Mouse (Mus musculus) stomach, embryonic 16.5 days (tissue): ENCODE data around the gene Snrpb2. TPM values are rescaled to one million over a fixed set of nuclear protein-coding genes. Genes with fewer than 3 reads are reported as not detected.

ENCODE experiments used
- ATAC-seq: fragments of 200-750 bp; cut with Nextera tagmentation; 2 replicates; pipeline ENCODE4 v1.8.0; 2017; ENCODE audit warnings: moderate number of reproducible peaks, moderate TSS enrichment; ENCODE audit not compliant: insufficient read depth, low FRiP score
- H3K27ac ChIP-seq: fragments of 300-500 bp; sonication (generic); 2 replicates; pipeline ENCODE4 v1.5.1; 2014; ENCODE audit warnings: low read length
- H3K27me3 ChIP-seq: fragments of 300-500 bp; sonication (generic); 2 replicates; pipeline ENCODE4 v1.6.1; 2014; ENCODE audit warnings: low read length, control low read depth, mixed read lengths; ENCODE audit not compliant: control insufficient read depth, insufficient read depth
- H3K36me3 ChIP-seq: fragments of 300-500 bp; sonication (generic); 2 replicates; pipeline ENCODE4 v1.6.1; 2014; ENCODE audit warnings: low read length; ENCODE audit not compliant: control insufficient read depth, insufficient read depth
- H3K4me1 ChIP-seq: fragments of 300-500 bp; sonication (generic); 2 replicates; pipeline ENCODE4 v1.6.1; 2014; ENCODE audit warnings: low read length, control low read depth, mixed read lengths; ENCODE audit not compliant: control insufficient read depth, insufficient read depth
- H3K4me2 ChIP-seq: fragments of 300-500 bp; sonication (generic); 2 replicates; pipeline ENCODE4 v1.6.1; 2014; ENCODE audit warnings: low read depth, low read length, mixed read lengths
- H3K4me3 ChIP-seq: fragments of 300-500 bp; sonication (generic); replicated peaks from 2 replicates; pipeline ENCODE4 v1.5.1; 2014; ENCODE audit warnings: mild to moderate bottlenecking, low read length
- H3K9ac ChIP-seq: fragments of 300-500 bp; sonication (generic); 2 replicates; pipeline ENCODE4 v1.6.1; 2014; ENCODE audit warnings: low read length
- H3K9me3 ChIP-seq: fragments of 300-500 bp; sonication (generic); replicated peaks from 2 replicates; pipeline ENCODE4 v1.6.1; 2016; ENCODE audit warnings: low read length, control low read depth; ENCODE audit not compliant: control insufficient read depth
- WGBS: fragments of 180-500 bp; shearing (Covaris S2); extraction: QIAGEN DNeasy Blood & Tissue Kit; methylation state at CpG from one replicate; pipeline ENCODE4 v1.1.7; 2014; 5-methylcytosine and 5-hydroxymethylcytosine counted together
- polyA plus RNA-seq: library from polyadenylated mRNA; unstranded; fragments of >200 nt; fragmentation: Nextera tagmentation; extraction: Ambion mirVana; gene quantifications from 2 replicates; pipeline ENCODE4 v1.2.1, GENCODE M21; 2015

Snrpb2 gene
- polyA plus RNA-seq, 1 experiment from 2014 or later: 63.0 TPM

DNA sequence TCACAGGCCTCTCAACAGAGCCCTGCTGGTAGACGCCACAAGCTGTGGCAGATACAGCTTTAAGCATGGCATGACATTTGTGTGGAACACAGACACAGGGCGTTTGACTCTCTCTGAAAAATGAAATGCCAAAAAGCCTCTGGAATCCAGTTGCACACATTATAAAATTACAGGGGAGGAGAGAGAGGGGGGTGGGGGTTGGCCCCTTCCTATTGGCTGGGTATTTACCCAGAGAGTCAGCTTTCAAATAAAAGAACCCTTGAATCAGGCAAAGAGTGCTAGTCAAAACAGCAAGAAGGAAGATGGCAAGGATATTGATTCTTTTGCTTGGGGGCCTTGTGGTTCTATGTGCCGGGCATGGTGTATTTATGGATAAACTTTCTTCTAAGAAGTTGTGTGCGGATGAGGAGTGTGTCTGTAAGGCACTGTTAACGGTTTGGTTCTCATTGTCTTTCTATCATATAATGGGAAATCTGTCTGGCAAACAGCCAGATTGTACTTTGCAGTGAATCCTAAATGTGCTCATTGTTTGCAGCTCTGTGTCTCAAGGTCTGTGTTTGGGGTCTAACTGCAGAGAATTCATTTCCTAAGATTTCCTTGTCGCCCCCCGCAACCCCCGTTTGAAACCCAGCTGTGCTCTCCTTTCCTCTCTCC is 15.5 kb downstream of the Snrpb2 start, which contains the start of gene Otor:
Gene Otor, plus strand, starts transcription at position 276 of the 654 bp plus-strand sequence.
- Histone ChIP-seq H3K36me3 (no peaks in the 10 kb centered on the region), H3K4me2 (no peak within 1 kb of the TSS), H3K9ac (no peak within 1 kb of the TSS), H3K4me1 (no peaks in the 10 kb centered on the region), H3K27me3 (no peaks in the 10 kb centered on the region), H3K4me3 (no peak within 1 kb of the TSS), H3K27ac (no peak within 1 kb of the TSS), H3K9me3 (no peaks in the 10 kb centered on the region)
- WGBS: 55% methylated on average over 8 of the region's 8 CpGs
- ATAC-seq: no peak

DNA sequence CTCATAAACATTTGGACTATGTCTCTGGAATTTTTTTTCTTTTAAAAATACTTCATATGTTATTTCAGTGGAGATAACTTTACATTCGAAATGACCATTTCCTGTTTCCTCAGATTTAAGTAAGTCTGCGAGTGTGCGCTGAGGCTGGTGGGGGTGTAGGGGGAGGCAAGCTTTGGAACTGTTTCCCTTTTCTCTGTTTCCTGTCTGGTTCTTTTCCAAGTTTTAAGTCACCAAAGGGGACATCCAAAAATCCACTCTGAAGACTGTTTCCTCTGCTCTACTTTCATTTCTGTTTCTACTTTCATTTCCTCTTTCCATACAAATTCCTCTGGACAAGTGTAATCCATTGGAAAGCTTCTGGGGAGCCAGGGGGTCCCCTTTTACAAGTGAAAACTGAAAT is 18.9 kb downstream of the Snrpb2 start:
- H3K4me2 ChIP-seq: 0 out of 2 replicates have a peak overlapping the region, but pooled peaks have one; percentile 10
- WGBS: 35% methylated on average over 3 of the region's 3 CpGs

DNA sequence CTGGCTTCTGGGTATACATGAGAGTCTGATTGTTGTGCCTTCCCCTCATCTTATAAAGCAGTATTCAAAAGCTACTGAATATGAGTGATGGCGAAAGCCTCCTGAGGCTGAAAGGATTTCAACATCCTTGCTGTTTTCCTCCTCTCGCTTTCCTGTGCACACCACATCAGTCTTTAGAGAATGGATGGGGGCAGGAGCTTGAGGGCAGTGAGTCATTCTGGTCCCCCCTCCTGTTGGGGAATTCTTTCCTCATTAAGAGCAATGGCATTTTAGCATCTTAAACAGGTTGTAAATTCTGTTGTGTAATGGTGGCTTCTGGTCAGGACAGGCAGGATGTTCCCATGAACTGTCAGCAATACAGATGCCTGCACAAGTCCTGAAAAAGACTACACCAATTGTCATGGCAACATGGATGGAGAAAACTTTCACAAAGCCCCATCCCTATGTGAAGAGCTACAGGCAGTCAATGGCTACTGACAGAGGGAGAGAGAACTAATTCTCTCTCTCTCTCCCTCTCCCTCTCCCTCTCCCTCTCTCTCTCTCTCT is 22.1 kb downstream of the Snrpb2 start:
- H3K4me2 ChIP-seq: no peak overlapping the region
- no peak overlapping the region for H3K4me3 ChIP-seq
- no peak overlapping the region for H3K27ac ChIP-seq
- no peaks in the 10 kb centered on the region for H3K9me3 ChIP-seq
- no peak for ATAC-seq
- no peaks in the 10 kb centered on the region for H3K36me3 ChIP-seq
- 55% methylated on average over 2 of the region's 2 CpGs for WGBS
- H3K4me1 ChIP-seq: no peaks in the 10 kb centered on the region
- no peaks in the 10 kb centered on the region for H3K27me3 ChIP-seq
- H3K9ac ChIP-seq: no peak overlapping the region

More for the DNA sequence above, 18.9 kb downstream of the Snrpb2 start:
- Histone ChIP-seq H3K4me1 (no peaks in the 10 kb centered on the region), H3K27me3 (no peaks in the 10 kb centered on the region), H3K27ac (0 out of 2 replicates have a peak overlapping the region, but pooled peaks have one; percentile 1), H3K9ac (no peak overlapping the region), H3K4me3 (no peak overlapping the region), H3K9me3 (no peaks in the 10 kb centered on the region), H3K36me3 (no peaks in the 10 kb centered on the region)
- no peak for ATAC-seq

DNA sequence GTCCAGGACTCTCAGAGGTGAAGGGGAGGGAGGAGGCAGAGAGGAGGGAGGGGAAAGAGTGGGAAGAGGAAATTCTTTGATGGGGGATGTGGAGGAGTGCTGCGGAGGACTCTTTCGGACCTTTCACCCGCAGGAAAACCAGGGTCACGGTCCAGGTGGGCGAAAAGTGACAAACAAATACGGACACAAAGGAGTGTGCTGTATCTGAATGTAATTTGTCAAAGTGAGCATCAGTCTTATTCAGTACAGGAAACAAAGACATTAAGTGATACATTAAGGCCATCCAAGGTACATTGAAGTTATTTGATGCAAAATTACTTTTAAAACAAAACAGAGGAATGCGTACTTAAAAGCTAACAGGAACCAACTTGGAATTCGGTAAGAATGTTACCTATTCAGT is 27.0 kb downstream of the Snrpb2 start:
- no peaks in the 10 kb centered on the region for H3K4me1 ChIP-seq
- H3K4me2 ChIP-seq: no peak overlapping the region
- H3K9ac ChIP-seq: no peak overlapping the region
- no peak overlapping the region for H3K27ac ChIP-seq
- no peak for ATAC-seq
- no peaks in the 10 kb centered on the region for H3K36me3 ChIP-seq
- 56% methylated on average over 8 of the region's 8 CpGs for WGBS
- H3K9me3 ChIP-seq: no peaks in the 10 kb centered on the region
- H3K4me3 ChIP-seq: no peak overlapping the region
- H3K27me3 ChIP-seq: no peaks in the 10 kb centered on the region

DNA sequence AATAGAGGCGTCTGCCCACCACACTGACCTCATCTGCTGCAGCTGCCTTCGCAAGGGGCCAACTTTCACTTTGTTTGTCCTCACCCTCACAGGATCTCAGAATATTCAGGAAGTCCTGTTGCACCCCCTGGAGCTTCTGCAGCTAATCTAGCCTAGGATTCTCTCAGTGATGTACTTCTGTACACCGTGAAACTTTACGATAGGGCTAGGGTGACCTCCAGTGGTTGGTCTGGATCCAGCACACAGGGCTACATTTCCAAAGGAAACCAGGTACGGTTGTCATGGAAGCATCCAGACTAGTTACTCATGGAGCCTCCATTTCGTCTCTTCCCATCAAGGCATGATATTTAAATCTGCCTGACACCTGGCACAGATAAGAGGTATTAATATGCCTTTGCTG is 30.9 kb downstream of the Snrpb2 start:
- Histone ChIP-seq H3K27me3 (no peaks in the 10 kb centered on the region), H3K4me3 (no peak overlapping the region), H3K4me1 (no peaks in the 10 kb centered on the region), H3K9me3 (no peaks in the 10 kb centered on the region), H3K9ac (no peak overlapping the region), H3K4me2 (no peak overlapping the region), H3K36me3 (no peaks in the 10 kb centered on the region), H3K27ac (no peak overlapping the region)
- 0 out of 2 replicates have a peak, but pooled peaks have one; percentile 65 for ATAC-seq
- WGBS: 19% methylated on average over 6 of the region's 6 CpGs

DNA sequence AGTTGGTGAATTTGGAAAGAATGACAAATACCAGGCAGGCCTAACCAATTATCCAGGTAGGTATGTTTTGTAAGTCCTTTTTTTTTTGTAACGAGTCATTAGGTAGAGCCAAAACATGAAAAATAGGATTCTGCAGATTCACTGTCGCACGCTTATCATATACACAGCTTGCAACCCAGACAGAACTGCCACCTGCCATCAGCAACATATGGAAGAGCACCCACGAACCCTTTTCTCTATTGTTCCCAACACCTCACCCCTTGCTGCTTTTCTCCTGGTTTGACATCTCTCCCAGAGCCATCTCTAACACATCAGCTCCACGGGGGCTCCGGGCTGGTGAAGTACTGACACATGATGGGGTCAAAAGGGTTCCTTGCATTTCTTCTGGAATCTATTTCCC is 31.9 kb downstream of the Snrpb2 start:
- no peak overlapping the region for H3K27ac ChIP-seq
- 52% methylated on average over 6 of the region's 6 CpGs for WGBS
- H3K4me3 ChIP-seq: no peak overlapping the region
- ATAC-seq: no peak
- H3K4me2 ChIP-seq: no peak overlapping the region
- H3K36me3 ChIP-seq: no peaks in the 10 kb centered on the region
- no peaks in the 10 kb centered on the region for H3K27me3 ChIP-seq
- no peaks in the 10 kb centered on the region for H3K4me1 ChIP-seq
- H3K9me3 ChIP-seq: no peaks in the 10 kb centered on the region
- no peak overlapping the region for H3K9ac ChIP-seq

DNA sequence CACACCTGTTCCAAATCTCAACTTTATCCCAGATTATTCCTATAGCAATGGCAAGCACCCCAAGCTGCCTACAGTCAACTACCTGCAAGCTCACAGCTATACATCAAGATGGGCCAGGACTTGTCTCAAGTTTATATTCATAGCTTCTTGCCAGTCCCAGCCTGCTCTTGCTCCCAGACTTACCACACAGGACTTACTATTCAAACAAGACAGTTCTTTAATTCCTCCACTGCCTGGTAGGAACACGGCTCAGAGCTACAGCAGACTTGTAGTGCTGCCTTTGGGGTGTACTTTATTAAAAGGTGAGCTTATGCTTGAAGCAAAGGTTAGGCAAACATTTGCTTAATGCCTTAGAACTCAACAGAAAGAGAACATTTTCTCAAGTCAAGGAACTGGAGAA is 34.3 kb downstream of the Snrpb2 start:
- no peaks in the 10 kb centered on the region for H3K27me3 ChIP-seq
- H3K9ac ChIP-seq: no peak overlapping the region
- peak; percentile 62; the same call in 1 of the 2 replicates for ATAC-seq
- H3K4me1 ChIP-seq: no peaks in the 10 kb centered on the region
- 53% methylated on average over 1 of the region's 1 CpGs for whole genome bisulfite sequencing
- no peak overlapping the region for H3K4me3 ChIP-seq
- H3K4me2 ChIP-seq: no peak overlapping the region
- no peak overlapping the region for H3K27ac ChIP-seq
- H3K36me3 ChIP-seq: no peaks in the 10 kb centered on the region
- no peaks in the 10 kb centered on the region for H3K9me3 ChIP-seq

DNA sequence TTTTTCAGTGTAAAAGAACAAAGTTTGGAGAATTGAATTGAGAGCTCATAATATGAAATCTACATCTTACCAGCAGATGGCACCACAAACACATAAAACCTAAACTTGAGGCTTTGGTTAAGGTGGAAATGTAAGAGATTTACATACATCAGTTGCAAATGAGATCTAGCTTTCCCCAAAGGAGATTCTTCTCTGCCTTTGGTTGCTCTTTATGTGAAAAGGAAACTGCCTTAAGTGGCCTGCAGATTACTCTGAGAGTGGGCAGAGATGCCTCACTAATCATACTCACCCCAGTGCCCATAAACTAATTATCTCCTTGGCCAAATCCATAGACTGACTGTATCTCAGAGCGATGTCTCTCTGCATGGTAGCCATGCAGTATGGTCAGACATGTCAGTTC is 51.0 kb downstream of the Snrpb2 start:
- Histone ChIP-seq H3K4me2 (no peak overlapping the region), H3K36me3 (no peaks in the 10 kb centered on the region), H3K9me3 (no peaks in the 10 kb centered on the region), H3K9ac (no peak overlapping the region), H3K4me3 (no peak overlapping the region), H3K27me3 (no peaks in the 10 kb centered on the region), H3K27ac (no peak overlapping the region), H3K4me1 (no peaks in the 10 kb centered on the region)
- WGBS: 87% methylated on average over 1 of the region's 1 CpGs
- ATAC-seq: no peak

DNA sequence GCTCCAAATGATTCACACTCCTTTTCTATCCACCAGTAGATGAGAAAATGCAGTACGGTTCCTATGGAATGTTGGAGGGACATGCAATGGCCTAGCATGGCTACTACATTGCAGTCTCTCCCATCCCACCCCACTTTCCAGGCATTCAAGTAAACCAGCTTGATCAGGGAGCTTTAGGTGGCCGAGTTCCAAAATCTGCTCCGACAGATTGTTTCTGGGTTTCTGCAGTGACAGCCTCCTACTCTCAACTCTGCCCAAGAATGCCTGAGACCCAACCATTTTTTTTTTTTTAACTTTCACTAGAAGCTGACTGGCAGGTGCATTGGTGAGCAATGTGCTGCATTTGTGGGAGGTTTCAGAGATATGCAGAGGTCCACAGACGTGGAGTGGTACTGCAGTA is 51.9 kb downstream of the Snrpb2 start:
- H3K27me3 ChIP-seq: no peaks in the 10 kb centered on the region
- WGBS: 65% methylated on average over 4 of the region's 4 CpGs
- ATAC-seq: no peak
- H3K9ac ChIP-seq: no peak overlapping the region
- H3K36me3 ChIP-seq: no peaks in the 10 kb centered on the region
- H3K4me2 ChIP-seq: no peak overlapping the region
- H3K9me3 ChIP-seq: no peaks in the 10 kb centered on the region
- H3K4me1 ChIP-seq: no peaks in the 10 kb centered on the region
- no peak overlapping the region for H3K4me3 ChIP-seq
- H3K27ac ChIP-seq: no peak overlapping the region
